Mouse (Mus musculus) kidney, postnatal 36 days (tissue): ENCODE results near the gene Vkorc1l1.

Experiments
- DNase-seq, 2 experiments: peaks; one replicate each; pipeline ENCODE4 v3.0.0; 2021 to 2022; ENCODE audit warnings: mixed read lengths in 2 of 2

The Vkorc1l1 gene

GRCm38 (mm10) chr5:130002301-130003146 is 60.8 kb downstream of the Vkorc1l1 start, which contains the start of gene Gusb:
Gene Gusb, minus strand, starts transcription at chr5:130003049.
- peak; percentile 85 to 89 for DNase-seq

- no peak for DNase-seq
These were observed 61.5 kb downstream of the Vkorc1l1 start for GRCm38 (mm10) chr5:130003229-130003628.

GRCm38 (mm10) chr5:130007344-130007743 is 65.6 kb downstream of the Vkorc1l1 start:
- DNase-seq = no peak

- no peak for DNase-seq
These were observed 66.3 kb downstream of the Vkorc1l1 start for GRCm38 (mm10) chr5:130008034-130008590.

- no peak for DNase-seq
These were observed 68.0 kb downstream of the Vkorc1l1 start for GRCm38 (mm10) chr5:130009784-130010183.

GRCm38 (mm10) chr5:130010961-130011360 is 69.2 kb downstream of the Vkorc1l1 start:
- no peak for DNase-seq

GRCm38 (mm10) chr5:130015104-130015503 is 73.3 kb downstream of the Vkorc1l1 start:
- no peak for DNase-seq

GRCm38 (mm10) chr5:130019461-130019860 is 77.7 kb downstream of the Vkorc1l1 start:
- no peak for DNase-seq

GRCm38 (mm10) chr5:130021361-130021966 is 79.7 kb downstream of the Vkorc1l1 start:
- peak; percentile 61 to 68 for DNase-seq

- DNase-seq = peak; percentile 60 to 77
These were observed 80.6 kb downstream of the Vkorc1l1 start for GRCm38 (mm10) chr5:130022366-130022765.

- no peak for DNase-seq
These were observed 81.4 kb downstream of the Vkorc1l1 start for GRCm38 (mm10) chr5:130023067-130023766.

GRCm38 (mm10) chr5:130023767-130024539 is 82.2 kb downstream of the Vkorc1l1 start:
- DNase-seq = peak; percentile 95 to 97

GRCm38 (mm10) chr5:130027134-130027533 is 85.4 kb downstream of the Vkorc1l1 start:
- DNase-seq = peak; percentile 82 to 89

GRCm38 (mm10) chr5:130027696-130028095 is 85.9 kb downstream of the Vkorc1l1 start:
- no peak for DNase-seq

- peak; percentile 86 to 95 for DNase-seq
These were observed 87.5 kb downstream of the Vkorc1l1 start, which contains the start of the genes Asl and Crcp for GRCm38 (mm10) chr5:130029142-130029897. Gene Asl, minus strand, starts transcription at chr5:130029247. Gene Crcp, plus strand, starts transcription at chr5:130029290.

GRCm38 (mm10) chr5:130031410-130032390 is 89.9 kb downstream of the Vkorc1l1 start:
- peak in 1 of 2 experiments; percentile 28 for DNase-seq

- DNase-seq = no peak
These were observed 92.1 kb downstream of the Vkorc1l1 start for GRCm38 (mm10) chr5:130033869-130034268.
